8 mouse cellular contexts compared by ENCODE assay signal in the genomic region with DNA sequence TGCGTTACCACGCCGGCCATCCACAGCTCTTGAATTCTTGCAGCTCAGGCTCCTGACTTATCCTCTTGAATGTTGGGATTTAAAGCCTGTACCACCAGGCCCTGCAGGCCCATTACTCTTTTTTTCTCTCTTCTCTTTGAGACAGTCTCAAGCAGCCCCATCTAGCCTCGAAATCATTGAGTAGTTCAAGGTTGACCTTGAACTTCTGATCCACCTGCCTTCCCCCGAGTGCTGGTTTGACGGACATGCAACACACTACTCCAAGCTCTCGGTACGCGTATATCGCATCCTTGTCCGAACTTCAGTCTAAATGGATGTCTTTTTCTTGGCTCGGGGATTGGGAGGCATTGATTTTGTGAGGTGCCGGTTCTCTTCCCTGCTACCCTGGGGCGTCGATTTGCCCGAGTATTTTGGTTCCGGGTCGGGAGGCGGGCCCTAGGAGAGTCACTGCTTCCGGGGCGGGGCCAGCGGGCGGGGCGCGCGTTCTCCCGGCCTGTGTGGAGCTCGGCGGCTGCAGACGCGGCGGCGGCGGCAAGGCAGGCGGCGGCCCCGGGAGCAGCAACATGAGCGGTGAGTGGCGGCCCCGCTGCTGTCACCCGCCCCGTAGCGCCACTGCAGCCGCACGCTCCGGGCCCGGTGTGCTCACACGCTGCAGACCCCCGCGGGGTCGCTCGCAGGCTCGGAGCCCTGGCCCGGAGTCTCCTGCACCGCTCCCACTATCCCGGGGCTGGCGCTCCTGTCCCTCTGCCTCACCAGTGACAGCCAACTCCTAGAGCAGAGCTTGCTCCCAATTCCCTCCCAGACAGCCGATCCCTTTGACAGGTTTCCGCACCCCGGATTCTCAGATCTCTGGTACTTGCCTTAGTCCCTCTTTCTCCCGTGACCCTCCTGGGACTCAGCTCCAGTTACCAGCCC. TPM values are rescaled to one million over a fixed set of nuclear protein-coding genes. Genes with fewer than 3 reads are reported as not detected.
DNase-seq lines count a peak whose midpoint lies in the region; ATAC-seq and TF ChIP-seq lines count a peak whose summit lies in the region.

A gene (plus strand): TSS at position 500 of the 915 bp plus-strand sequence.

- peak; percentile 99 for DNase-seq in gastrocnemius, postnatal 10 days
- peak; percentile 98 for DNase-seq in induced T-regulatory cell, adult 2 months (ENCODE audit: low read depth)
- DNase-seq in left cerebral cortex, adult 9 months (ENCODE audit: low spot score in 2 of 2) = peak; percentile 84 to 97
- DNase-seq in right cerebral cortex, postnatal 14 days = peak; percentile 99
- DNase-seq in urinary bladder, postnatal 36 days (ENCODE audit: low spot score in 2 of 2) = peak; percentile 99

- H3K27ac ChIP-seq in cortical plate, adult 2 months (ENCODE audit: insufficient read depth, low read length) = peak within 1 kb of the TSS; percentile 49

- peak; percentile 96 for ATAC-seq in activated CD4-positive, CD25-positive, alpha-beta regulatory T cell, adult 4 months
- ATAC-seq in megakaryocyte progenitor cell, adult 5-6 weeks (replicated peaks; ENCODE audit: poor library complexity) = peak; percentile 94

- no peak for TF ChIP-seq CTCF in cortical plate, adult 2 months (IDR thresholded peaks at IDR 0.05; ENCODE audit: extremely low read depth, insufficient read depth, low read length)

- no peaks in the 10 kb centered on the region; the same call in 1 of the 2 replicates for H3K4me1 ChIP-seq in cortical plate, adult 2 months (ENCODE audit: control insufficient read depth, insufficient read depth, low read length)

- peak; percentile 80 for TF ChIP-seq POLR2A in cortical plate, adult 2 months (IDR thresholded peaks at IDR 0.05; ENCODE audit: extremely low read depth, insufficient read depth, low read length)

- H3K4me3 ChIP-seq in cortical plate, adult 2 months (ENCODE audit: insufficient read depth, low read length) = peak within 1 kb of the TSS; percentile 58

RNA-seq across cellular contexts. Expression of the gene that starts here (rescaled TPM):
- 1 to 10 TPM; 5.1 to 8.3 TPM for polyA plus RNA-seq in activated CD4-positive, CD25-positive, alpha-beta regulatory T cell, adult 4 months (2017; shearing (Covaris generic))
- 6.4 and 7.2 TPM in 2 replicates for polyA plus RNA-seq in cortical plate, adult 2 months (2012; rRNA removed)
- 10 to 100 TPM; 12.9 to 16.0 TPM for total RNA-seq in gastrocnemius, postnatal 10 days (2021)
- total RNA-seq in megakaryocyte progenitor cell, adult 5-6 weeks (2015) = 6.6 and 8.6 TPM in 2 replicates
- total RNA-seq in megakaryocyte progenitor cell, adult 5-6 weeks (2017) = 5.3 and 8.0 TPM in 2 replicates

Comparison
In these comparisons a context has a peak if more than half of its experiments do, and no peak if none do; other contexts are left out.
1. Peak in every context shown above with its lines: DNase-seq, ATAC-seq, H3K4me3 ChIP-seq and H3K27ac ChIP-seq.